Mouse (Mus musculus) embryonic facial prominence, embryonic 13.5 days (tissue): ENCODE measurements around the gene Cers1. TPM values are rescaled to one million over a fixed set of nuclear protein-coding genes. Genes with fewer than 3 reads are reported as not detected.

Experiments used
- ATAC-seq: fragments of 200-750 bp; cut with Nextera tagmentation; 2 replicates; pipeline ENCODE4 v1.8.0; 2017; ENCODE audit warnings: low read depth; ENCODE audit not compliant: insufficient number of reproducible peaks, insufficient read depth, low FRiP score, low TSS enrichment
- H3K27ac ChIP-seq: fragments of 300-500 bp; sonication (generic); 2 replicates; pipeline ENCODE4 v1.5.1; 2015; ENCODE audit warnings: moderate library complexity, mild to moderate bottlenecking, inconsistent platforms
- H3K27me3 ChIP-seq: fragments of 300-500 bp; sonication (generic); 2 replicates; pipeline ENCODE4 v1.6.1; 2015; ENCODE audit warnings: mild to moderate bottlenecking, inconsistent platforms
- H3K36me3 ChIP-seq: fragments of 300-500 bp; sonication (generic); 2 replicates; pipeline ENCODE4 v1.6.1; 2015; ENCODE audit warnings: mild to moderate bottlenecking, inconsistent platforms
- H3K4me1 ChIP-seq: fragments of 300-500 bp; sonication (generic); 2 replicates; pipeline ENCODE4 v1.6.1; 2015; ENCODE audit warnings: inconsistent platforms
- H3K4me2 ChIP-seq: fragments of 300-500 bp; sonication (generic); 2 replicates; pipeline ENCODE4 v1.6.1; 2015; ENCODE audit warnings: moderate library complexity, mild to moderate bottlenecking, inconsistent platforms
- H3K4me3 ChIP-seq: fragments of 300-500 bp; sonication (generic); 2 replicates; pipeline ENCODE4 v1.5.1; 2015; ENCODE audit warnings: mild to moderate bottlenecking, inconsistent platforms
- H3K9ac ChIP-seq: fragments of 300-500 bp; sonication (generic); 2 replicates; pipeline ENCODE4 v1.6.1; 2015; ENCODE audit warnings: mild to moderate bottlenecking, inconsistent platforms
- H3K9me3 ChIP-seq: fragments of 300-500 bp; sonication (generic); 2 replicates; pipeline ENCODE4 v1.6.1; 2016; ENCODE audit warnings: inconsistent platforms
- WGBS: fragments of 180-500 bp; shearing (Covaris S2); methylation state at CpG from one replicate; pipeline ENCODE4 v1.1.7; 2015; ENCODE audit warnings: mixed read lengths; 5-methylcytosine and 5-hydroxymethylcytosine counted together
- polyA plus RNA-seq: library from polyadenylated mRNA; unstranded; fragments of >200 nt; fragmentation: Nextera tagmentation; extraction: Ambion mirVana; gene quantifications from 2 replicates; pipeline ENCODE4 v1.2.1, GENCODE M21; 2015

The Cers1 gene
- polyA plus RNA-seq, 1 experiment from 2014 or later: 9.4 TPM

- Histone ChIP-seq H3K36me3 (peaks cover 33% of the 10 kb centered on the region), H3K27ac (peak overlapping the region; percentile 79), H3K27me3 (no peaks in the 10 kb centered on the region), H3K4me2 (peak overlapping the region; percentile 85), H3K4me3 (peak overlapping the region; percentile 59), H3K4me1 (peaks cover 34% of the 10 kb centered on the region), H3K9me3 (no peaks in the 10 kb centered on the region), H3K9ac (peak overlapping the region; percentile 78)
- WGBS: 12% methylated on average over 15 of the region's 15 CpGs
- peak; percentile 69 for ATAC-seq
Observed at GRCm38 (mm10) chr8:70316511-70317504, 1.2 kb downstream of the Cers1 start.

- 73% methylated on average over 5 of the region's 5 CpGs for WGBS
- Histone ChIP-seq H3K9ac (peak overlapping the region; percentile 41; the same call in 1 of the 2 replicates), H3K4me3 (no peak overlapping the region)
Observed at GRCm38 (mm10) chr8:70317872-70318271, 2.3 kb downstream of the Cers1 start.

GRCm38 (mm10) chr8:70323716-70324115 lies 8.1 kb downstream of the Cers1 start:
- H3K4me1 ChIP-seq: no peaks in the 10 kb centered on the region
- H3K4me2 ChIP-seq: no peak overlapping the region
- no peak overlapping the region for H3K9ac ChIP-seq
- no peak overlapping the region for H3K27ac ChIP-seq
- no peak overlapping the region for H3K4me3 ChIP-seq
- ATAC-seq: no peak
- 94% methylated on average over 3 of the region's 3 CpGs for WGBS
- no peaks in the 10 kb centered on the region for H3K9me3 ChIP-seq
- H3K36me3 ChIP-seq: peaks cover 52% of the 10 kb centered on the region
- no peaks in the 10 kb centered on the region for H3K27me3 ChIP-seq

More at GRCm38 (mm10) chr8:70317872-70318271, 2.3 kb downstream of the Cers1 start:
- ATAC-seq: no peak
- Histone ChIP-seq H3K9me3 (no peaks in the 10 kb centered on the region), H3K4me1 (peaks cover 34% of the 10 kb centered on the region), H3K4me2 (0 out of 2 replicates have a peak overlapping the region, but pooled peaks have one; percentile 85), H3K27ac (peak overlapping the region; percentile 79; the same call in 1 of the 2 replicates), H3K27me3 (no peaks in the 10 kb centered on the region), H3K36me3 (peaks cover 31% of the 10 kb centered on the region)

DNA sequence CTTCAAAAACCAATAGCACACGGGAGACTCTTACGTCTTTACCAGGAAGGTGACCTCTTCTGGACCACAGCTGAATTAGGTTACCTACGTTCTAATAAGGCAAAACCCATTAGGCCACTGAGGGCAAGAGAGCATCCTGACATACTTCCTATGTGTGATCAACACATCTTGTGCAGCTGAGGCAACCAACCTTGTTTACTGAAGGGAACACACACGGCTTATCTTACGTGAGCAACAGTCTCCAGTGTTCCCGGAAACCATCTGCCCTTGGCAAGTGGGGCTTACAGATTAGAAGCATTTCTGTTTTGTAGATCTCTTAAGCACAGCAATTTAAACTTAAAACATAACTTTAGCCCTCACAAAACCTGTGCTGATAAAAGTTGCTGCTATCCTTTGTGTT lies 11.9 kb downstream of the Cers1 start:
- H3K4me2 ChIP-seq: no peak overlapping the region
- H3K36me3 ChIP-seq: peaks cover 56% of the 10 kb centered on the region
- 93% methylated on average over 6 of the region's 6 CpGs for WGBS
- H3K4me3 ChIP-seq: no peak overlapping the region
- peaks cover 13% of the 10 kb centered on the region for H3K27me3 ChIP-seq
- no peak overlapping the region for H3K9ac ChIP-seq
- H3K27ac ChIP-seq: no peak overlapping the region
- ATAC-seq: no peak
- peaks cover 29% of the 10 kb centered on the region for H3K4me1 ChIP-seq
- no peaks in the 10 kb centered on the region for H3K9me3 ChIP-seq

DNA sequence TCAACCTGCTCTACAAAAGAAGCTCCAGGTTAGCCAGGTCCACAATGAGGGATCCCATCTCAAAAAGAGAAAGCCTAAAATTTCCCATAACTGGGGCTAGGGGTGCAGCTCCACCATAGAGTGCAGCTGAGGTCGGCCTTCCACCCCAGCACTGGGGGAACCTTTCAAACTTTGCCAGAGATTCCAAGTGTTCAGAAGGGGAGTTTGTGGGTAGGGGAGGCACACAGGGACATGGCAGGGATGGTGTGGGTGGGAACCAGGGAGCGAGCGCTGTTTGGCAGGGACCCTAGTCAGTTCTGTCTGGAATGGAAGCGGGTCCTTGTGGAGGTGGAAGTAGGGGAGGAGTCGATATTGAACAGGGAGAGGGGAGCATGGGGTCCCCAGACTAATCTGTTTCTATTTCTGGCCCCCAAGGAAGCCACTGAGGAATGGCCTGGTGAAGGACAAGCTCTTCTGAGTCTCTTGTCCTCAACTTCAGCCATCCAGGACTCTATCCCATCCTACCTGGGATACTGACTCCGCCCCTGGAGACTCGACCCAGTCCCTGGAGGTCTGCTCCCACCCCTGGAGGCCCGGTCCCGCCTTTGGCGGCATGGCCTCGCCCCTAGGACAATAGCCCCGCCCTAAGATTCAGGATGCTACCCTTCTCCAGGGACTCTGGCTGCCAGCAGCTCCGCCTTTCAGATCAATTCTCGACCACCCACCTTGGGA lies 13.7 kb downstream of the Cers1 start, which contains the start of gene Gdf1:
Gene Gdf1, plus strand, starts transcription at position 694 of the 711 bp plus-strand sequence.
- 28% methylated on average over 14 of the region's 14 CpGs for WGBS
- Histone ChIP-seq H3K4me1 (peaks cover 31% of the 10 kb centered on the region), H3K27me3 (peaks cover 13% of the 10 kb centered on the region), H3K4me3 (peak within 1 kb of the TSS; percentile 24), H3K9me3 (no peaks in the 10 kb centered on the region), H3K9ac (peak within 1 kb of the TSS; percentile 61), H3K4me2 (peak within 1 kb of the TSS; percentile 54), H3K27ac (no peak within 1 kb of the TSS), H3K36me3 (peaks cover 61% of the 10 kb centered on the region)
- no peak for ATAC-seq

DNA sequence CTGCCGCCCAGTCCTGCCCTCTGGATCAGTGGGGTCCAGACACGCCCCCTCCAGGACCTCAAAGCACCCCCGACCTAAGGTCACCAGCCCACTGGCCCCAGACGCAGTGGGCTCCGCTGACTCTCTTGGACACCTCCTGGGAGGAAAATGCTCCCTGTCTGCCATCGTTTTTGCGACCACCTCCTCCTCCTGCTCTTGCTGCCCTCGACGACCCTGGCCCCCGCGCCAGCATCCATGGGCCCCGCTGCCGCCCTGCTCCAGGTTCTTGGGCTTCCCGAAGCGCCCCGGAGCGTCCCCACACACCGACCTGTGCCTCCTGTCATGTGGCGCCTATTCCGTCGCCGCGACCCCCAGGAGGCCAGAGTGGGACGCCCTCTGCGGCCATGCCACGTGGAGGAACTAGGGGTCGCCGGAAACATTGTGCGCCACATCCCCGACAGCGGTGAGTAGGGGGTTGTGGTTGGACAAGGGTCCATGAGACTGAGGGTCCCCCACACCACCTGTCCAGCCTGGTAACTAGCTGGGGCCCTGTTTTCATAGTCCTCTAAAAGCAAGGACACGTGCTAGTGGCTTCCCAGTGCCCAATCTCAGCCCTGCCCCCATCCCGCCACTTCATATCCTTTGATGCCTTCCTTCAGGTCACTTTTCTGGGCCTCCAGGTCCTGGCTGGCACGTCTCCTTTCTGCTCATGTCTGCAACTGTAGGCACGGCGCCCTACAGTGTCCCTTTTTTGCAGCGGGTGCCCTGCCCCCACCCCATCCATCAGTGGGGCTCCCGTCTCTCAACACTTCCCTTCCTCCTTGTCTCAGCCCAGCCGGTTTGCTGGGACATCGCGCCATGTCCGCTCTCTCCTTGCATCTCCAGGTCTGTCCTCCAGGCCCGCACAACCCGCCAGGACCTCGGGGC lies 14.5 kb downstream of the Cers1 start:
- Histone ChIP-seq H3K27ac (no peak overlapping the region), H3K9me3 (no peaks in the 10 kb centered on the region), H3K4me3 (peak overlapping the region; percentile 24), H3K4me1 (peaks cover 31% of the 10 kb centered on the region), H3K27me3 (peaks cover 13% of the 10 kb centered on the region), H3K9ac (peak overlapping the region; percentile 61), H3K4me2 (peak overlapping the region; percentile 54), H3K36me3 (peaks cover 61% of the 10 kb centered on the region)
- ATAC-seq: peak; percentile 4; the same call in 1 of the 2 replicates
- 10% methylated on average over 45 of the region's 45 CpGs for WGBS

DNA sequence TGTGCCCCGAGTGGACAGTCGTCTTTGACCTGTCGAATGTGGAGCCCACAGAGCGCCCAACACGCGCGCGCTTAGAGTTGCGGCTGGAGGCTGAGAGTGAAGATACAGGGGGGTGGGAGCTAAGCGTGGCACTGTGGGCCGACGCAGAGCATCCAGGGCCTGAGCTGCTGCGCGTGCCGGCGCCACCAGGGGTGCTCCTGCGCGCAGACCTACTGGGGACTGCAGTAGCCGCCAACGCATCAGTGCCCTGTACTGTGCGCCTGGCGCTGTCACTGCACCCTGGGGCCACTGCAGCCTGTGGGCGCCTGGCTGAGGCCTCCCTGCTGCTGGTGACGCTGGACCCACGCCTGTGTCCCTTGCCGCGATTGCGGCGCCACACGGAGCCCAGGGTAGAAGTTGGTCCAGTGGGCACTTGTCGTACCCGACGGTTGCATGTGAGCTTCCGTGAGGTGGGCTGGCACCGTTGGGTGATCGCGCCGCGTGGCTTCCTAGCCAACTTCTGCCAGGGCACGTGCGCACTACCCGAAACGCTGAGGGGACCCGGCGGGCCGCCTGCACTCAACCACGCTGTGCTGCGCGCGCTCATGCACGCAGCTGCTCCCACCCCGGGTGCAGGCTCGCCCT lies 15.3 kb downstream of the Cers1 start:
- Histone ChIP-seq H3K9ac (peak overlapping the region; percentile 61), H3K4me3 (peak overlapping the region; percentile 24), H3K27me3 (peaks cover 13% of the 10 kb centered on the region), H3K4me2 (peak overlapping the region; percentile 54), H3K36me3 (peaks cover 68% of the 10 kb centered on the region), H3K4me1 (peaks cover 31% of the 10 kb centered on the region), H3K9me3 (no peaks in the 10 kb centered on the region), H3K27ac (no peak overlapping the region)
- peak; percentile 75 for ATAC-seq
- WGBS: 30% methylated on average over 53 of the region's 53 CpGs

DNA sequence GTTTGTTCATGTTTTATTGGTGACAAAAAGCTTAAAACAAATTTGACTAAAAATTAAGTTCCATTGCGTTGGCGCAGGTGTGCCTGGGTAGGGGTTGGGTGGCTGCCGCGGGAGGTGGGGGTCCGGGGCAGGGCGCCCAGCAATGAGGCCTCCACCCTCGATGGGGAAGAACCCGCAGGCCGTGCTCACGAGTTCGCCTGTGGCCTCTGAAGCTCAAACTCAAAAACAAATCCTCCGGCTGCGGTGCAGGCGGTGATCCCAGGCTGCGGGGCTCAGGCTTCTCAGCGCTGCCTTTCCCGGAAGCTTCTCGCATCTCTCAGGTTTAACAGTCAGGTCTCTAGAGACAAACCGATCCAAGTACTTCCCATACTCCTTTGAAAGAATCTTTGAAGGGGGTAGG lies 16.0 kb downstream of the Cers1 start:
- ATAC-seq: no peak
- H3K27ac ChIP-seq: 0 out of 2 replicates have a peak overlapping the region, but pooled peaks have one; percentile 52
- H3K27me3 ChIP-seq: peaks cover 13% of the 10 kb centered on the region
- no peak overlapping the region for H3K4me2 ChIP-seq
- 62% methylated on average over 19 of the region's 19 CpGs for WGBS
- H3K36me3 ChIP-seq: peaks cover 74% of the 10 kb centered on the region
- no peak overlapping the region for H3K9ac ChIP-seq
- no peaks in the 10 kb centered on the region for H3K9me3 ChIP-seq
- H3K4me3 ChIP-seq: no peak overlapping the region
- peaks cover 31% of the 10 kb centered on the region for H3K4me1 ChIP-seq

GRCm38 (mm10) chr8:70332070-70332877 lies 16.7 kb downstream of the Cers1 start:
- Histone ChIP-seq H3K4me3 (0 out of 2 replicates have a peak overlapping the region, but pooled peaks have one; percentile 1), H3K36me3 (peaks cover 78% of the 10 kb centered on the region), H3K27me3 (peaks cover 13% of the 10 kb centered on the region), H3K9me3 (no peaks in the 10 kb centered on the region), H3K4me1 (peaks cover 31% of the 10 kb centered on the region), H3K27ac (no peak overlapping the region), H3K9ac (no peak overlapping the region), H3K4me2 (peak overlapping the region; percentile 17; the same call in 1 of the 2 replicates)
- peak; percentile 57; the same call in 1 of the 2 replicates for ATAC-seq
- WGBS: 24% methylated on average over 41 of the region's 41 CpGs

DNA sequence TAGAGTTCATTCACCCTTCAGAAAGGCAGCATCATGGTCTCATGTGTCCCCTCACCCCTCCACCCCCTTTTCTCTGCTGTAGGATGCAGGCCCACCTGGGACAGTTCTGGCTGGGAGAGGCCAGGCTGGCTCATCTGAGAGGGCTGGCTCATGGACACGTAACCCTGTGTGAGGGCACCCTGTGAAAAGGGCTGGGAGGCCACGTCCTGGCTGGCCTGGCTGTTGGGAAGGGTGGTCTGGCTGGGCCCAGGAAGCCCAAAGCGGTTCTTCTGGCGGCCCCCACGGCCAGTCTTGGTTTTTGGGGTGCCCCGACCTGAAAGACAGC lies 17.3 kb downstream of the Cers1 start:
- Histone ChIP-seq H3K9me3 (no peaks in the 10 kb centered on the region), H3K27ac (no peak overlapping the region), H3K27me3 (peaks cover 13% of the 10 kb centered on the region), H3K4me2 (no peak overlapping the region), H3K36me3 (peaks cover 78% of the 10 kb centered on the region), H3K4me3 (no peak overlapping the region), H3K4me1 (peaks cover 31% of the 10 kb centered on the region), H3K9ac (no peak overlapping the region)
- ATAC-seq: no peak
- 95% methylated on average over 6 of the region's 6 CpGs for WGBS
